Mouse (Mus musculus): ENCODE data around the gene Pde7b.
A peak's percentile ranks its signal among the peaks of the same experiment; 100 is the strongest.

Gene Pde7b

DNA sequence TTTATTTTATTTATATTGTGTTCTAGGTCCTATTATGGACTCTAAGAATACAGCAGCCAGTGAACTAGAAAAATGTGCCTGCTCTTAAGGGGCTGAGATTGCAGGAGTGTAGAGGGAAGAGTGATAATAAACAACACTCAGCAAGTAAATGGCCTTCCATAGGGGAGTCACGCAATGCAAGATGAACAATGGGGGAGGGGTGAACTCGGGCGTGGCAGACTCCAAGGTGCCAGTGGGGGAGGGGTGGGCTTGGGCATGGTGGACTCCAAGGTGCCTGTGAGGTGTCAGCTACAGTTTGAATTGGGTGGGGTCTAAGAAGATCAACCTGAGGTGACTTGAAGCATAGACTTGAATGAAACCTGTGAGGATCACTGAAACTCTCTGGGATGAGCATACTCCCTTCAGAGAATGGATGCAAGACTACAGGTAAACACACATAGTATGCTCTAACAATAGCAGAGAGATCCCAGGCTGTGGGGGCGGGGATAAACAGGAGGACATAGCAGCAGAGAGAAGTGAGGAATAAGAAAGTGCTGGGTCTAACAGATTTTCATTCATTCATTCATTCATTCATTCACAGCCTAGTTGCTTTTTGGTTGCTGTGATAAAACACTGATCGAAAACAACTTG is 230.9 kb downstream of the Pde7b start:
- no peak for DNase-seq (ENCODE audit: low read depth, low spot score)

DNA sequence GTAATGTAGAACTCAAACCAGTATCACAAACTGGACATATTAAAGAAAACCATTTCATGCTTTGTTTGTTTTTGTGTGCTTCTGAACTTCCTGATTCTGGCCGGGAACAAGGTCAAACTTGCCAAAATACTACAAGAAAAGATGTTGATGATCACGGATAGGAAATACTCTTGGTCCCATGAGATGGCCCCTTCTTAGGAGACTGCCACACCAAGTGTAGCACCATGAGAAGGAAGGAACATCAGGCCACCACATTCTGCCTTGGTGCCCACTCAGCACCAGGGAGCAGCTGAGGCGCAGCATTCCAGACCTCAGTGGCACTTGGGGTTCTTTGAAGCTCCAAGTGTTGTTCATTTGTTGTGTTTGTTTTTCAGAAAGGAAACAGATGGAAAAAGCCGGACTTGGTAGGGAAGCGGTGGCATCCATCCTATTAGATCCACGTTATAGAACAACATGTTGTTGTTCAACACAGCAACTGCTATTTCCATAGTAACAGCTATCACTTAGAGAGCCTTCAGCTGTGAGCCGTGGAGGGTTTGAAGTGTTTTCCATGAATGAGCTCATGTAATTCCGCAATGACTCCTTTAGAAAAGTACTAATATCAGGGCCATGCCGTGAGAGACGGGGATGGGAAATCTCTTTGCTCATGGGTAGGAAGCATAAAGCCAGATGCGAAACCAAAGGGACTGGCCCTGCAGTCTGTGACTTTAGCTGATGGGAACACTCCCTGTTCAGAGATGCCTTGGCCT is 232.5 kb downstream of the Pde7b start:
- DNase-seq (ENCODE audit: low read depth, low spot score): no peak

DNA sequence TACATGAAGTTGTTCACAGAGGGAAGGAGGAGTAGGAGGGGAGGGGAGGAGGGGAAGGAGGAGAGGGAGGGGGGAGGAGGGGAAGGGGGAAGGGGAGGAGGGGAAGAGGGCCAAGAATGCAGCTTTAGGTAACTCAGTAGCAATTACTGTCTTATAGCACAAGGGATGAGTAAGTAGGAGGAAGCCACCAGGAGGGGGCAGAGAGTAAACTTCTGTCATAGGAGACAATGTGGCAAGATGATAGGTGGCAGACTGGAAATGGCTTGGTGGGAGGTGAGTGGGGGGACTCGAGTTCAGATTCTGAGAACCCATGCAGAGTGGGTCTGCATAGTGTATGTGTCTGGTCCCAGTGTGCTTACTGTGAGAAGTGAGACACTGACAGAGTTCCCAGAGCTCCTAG is 234.1 kb downstream of the Pde7b start:
- no peak for DNase-seq (ENCODE audit: low read depth, low spot score)

DNA sequence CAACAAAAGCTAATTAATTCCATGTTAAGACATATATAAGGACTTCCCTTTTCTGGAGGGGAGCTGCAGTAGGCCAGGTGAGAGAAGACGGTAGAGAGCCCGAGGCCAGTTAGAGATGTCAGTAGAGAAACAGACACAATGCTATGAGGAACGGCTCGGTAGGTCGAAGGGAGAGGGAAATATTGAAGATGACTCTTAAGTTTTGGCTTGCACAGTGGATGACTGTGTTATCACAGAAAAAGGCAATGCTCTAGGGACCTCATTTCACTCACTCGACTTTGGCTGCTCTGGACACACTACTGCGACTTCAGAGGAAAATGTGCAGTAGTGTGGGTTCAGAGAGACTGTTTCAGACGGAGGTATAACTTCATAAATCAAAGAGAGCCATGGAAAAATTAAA is 234.6 kb downstream of the Pde7b start:
- DNase-seq (ENCODE audit: low read depth, low spot score): no peak

DNA sequence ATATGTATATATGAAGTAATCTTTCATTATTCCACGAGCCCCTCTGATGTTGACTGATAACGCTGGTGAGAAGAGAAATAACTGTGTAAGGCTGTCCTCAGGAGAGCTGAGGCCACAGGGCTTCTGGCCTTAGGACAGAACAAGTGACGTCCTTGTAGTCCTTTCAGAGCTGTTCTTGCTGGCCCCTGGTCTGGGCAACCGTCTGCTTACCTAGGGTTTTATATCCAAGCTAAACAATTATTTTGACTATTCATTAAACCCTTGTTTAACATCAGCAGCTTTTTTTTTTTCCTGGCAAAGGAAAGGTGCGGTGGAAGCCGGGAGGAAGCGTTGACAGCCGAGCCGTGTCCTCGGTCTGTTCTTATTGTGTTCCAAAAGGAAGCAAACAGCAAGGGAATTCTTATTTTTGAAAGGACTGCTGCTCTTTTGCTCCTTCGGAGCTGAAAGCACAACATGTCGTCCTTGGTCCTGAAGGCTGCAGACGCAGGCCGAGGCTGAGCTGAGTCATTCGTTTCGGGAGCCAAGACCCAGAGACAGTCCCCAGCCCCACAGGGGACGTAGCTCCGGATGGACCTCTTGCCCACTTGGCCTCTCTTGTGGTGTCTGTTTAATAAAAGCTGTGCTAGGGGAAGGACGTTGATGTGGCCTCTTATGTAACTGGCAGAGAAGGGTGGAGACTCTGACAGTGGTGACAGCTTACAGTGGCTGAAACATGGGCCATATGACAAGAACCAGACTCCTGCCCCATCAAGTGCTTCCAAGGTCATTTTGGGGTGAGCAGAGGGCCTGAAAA is 238.2 kb downstream of the Pde7b start:
- DNase-seq (ENCODE audit: low read depth, low spot score): no peak

DNA sequence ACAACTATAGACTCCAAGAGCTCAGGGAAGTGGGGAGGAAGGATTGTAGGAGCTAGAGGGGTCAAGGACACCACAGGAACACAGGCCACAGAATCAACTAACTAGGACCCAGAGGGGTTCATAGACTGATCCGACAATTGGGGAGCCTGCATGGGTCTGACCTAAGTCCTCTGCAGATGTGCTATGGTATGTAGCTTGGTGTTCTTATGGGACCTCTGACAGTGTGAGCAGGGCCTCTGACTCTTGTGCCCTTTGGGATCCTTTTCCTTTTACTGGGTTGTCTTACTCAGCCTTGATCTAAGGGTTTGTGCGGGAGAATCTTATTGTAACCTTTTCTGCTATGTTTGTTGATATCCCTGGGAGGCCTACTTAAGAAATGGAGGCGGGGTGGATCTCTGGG is 239.1 kb downstream of the Pde7b start:
- DNase-seq (ENCODE audit: low read depth, low spot score): no peak

DNA sequence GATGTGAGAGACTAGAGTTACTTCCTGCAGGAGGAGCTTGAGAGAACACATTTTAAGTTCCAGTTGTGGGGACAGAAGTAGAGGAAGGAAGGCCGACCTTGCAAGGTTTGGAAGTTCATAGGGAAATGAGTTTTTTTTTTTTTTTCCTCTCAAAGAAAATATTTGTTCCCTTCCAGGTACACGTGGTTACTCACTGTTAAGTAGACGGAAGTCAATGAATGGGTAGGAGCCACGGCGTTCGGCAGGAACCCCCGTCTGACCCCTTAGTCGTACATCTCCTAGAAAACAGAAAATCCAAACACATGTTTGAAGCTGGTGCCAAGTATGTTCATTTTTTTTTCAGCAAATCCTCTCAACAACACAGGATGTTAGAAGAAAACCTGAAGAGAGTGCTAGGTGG is 245.4 kb downstream of the Pde7b start:
- DNase-seq (ENCODE audit: low read depth, low spot score): no peak

DNA sequence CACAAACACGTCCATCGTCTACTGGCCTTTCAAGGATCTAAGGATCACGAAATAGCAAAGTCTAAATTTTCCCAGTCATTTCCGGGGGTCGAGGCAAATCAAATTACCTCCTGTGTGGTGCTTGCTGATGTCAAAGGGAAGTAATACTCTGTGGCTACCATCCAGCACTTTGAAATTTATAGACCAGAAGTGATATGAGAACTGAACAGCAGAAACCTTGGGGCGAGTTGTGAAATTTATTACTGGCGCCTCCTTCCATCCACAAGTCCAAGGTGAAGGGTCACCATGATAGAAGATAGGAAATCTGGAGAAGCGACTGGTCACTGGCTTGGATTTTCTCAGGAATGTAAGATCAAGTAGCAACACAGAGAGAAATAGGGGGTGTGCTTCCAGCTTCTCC is 246.4 kb downstream of the Pde7b start:
- DNase-seq (ENCODE audit: low read depth, low spot score): no peak

DNA sequence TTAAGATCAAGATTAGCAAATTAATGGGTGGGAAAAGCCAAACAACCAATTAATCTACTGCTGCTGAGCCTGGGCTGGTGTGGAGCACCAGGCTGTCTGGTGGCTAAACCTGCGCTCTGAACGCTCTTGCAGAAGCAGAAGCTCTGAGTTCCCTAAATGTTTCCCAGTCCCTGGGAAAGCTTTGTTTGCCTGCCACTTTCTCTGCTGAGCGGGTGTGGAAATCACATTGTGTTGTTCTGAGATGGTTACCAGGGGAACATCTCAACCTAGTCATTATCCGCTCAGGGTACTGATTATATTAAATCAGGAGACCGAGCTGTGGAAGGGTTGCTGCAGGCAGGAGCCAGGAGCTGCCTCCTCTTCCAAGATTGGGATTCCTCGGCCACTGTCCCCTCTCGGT is 250.0 kb downstream of the Pde7b start:
- no peak for DNase-seq (ENCODE audit: low read depth, low spot score)

DNA sequence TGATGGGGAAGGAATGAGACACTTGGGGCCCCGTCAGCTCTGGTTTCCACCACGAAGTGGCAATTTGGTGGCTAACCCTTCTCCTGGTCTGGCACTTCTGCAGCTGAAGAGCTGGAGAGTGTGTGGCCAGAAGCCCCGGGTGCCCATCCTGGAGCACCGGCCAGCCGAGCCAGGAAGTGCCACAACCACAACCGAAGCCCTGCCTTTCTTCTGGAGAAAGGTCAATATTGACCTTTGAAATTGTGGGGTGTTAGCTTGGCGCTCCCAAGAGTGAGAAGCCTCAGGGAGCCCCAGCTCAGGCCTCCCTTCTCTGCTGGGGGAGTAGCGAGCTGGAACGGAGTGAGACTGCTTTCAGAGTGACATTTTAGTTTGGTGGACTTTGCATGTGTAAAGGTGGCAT is 250.8 kb downstream of the Pde7b start:
- DNase-seq (ENCODE audit: low read depth, low spot score): no peak

DNA sequence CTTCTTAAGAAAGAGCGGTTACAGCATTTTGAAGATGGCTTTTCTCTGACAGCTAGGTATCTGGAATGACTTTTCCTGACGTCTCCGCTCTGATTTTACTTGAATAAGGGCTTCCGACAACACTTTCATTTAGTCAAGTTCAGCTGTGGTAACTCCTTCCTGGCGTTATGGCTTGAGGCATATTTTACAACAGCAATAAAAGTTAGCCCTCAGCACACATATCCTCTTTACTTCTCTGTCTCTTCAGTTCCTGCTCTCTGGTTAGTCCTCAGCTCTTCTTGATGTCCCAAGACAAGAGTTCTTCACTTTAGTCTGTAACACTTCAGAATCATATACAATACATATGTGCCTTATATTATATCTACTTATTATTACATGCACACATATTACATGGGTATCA is 251.4 kb downstream of the Pde7b start:
- DNase-seq (ENCODE audit: low read depth, low spot score): no peak

DNA sequence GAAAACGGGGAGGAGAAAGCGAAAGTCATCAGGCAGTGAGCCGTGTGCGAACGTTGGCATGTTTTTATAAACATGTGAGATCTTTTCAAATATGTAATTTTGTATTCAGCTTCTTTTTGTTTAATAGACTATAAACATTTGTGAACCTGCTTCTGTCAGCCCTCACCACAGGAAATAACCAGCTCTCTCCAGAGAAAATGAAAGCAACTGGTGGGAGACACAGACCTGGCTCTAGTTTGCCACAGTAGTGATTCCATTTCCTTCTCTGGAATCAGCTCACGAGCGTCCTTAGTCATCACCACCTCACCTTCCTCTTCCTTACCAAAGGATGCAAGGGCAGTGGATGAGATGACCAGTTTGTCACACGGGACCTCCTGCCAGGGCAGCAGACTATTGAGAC is 252.9 kb downstream of the Pde7b start:
- DNase-seq (ENCODE audit: low read depth, low spot score): no peak

DNA sequence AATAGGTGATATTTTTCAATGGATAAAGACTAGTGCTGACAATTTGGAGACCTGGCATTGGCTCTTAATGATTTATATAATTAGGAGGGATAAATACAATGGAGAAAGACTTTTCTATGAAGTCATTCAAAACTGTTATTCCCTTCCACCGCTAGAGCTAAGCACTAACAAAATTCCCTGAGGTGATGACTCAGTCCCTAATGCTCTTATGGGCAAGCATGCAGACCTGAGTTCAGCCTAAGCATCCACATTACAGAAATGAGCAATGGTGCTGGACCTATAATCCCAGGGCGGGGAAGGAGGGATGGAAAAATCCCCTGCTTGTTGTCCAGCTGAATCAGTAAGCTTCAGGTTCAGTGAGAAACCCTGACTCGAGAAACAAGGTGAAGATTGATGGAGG is 260.2 kb downstream of the Pde7b start:
- DNase-seq (ENCODE audit: low read depth, low spot score): no peak

DNA sequence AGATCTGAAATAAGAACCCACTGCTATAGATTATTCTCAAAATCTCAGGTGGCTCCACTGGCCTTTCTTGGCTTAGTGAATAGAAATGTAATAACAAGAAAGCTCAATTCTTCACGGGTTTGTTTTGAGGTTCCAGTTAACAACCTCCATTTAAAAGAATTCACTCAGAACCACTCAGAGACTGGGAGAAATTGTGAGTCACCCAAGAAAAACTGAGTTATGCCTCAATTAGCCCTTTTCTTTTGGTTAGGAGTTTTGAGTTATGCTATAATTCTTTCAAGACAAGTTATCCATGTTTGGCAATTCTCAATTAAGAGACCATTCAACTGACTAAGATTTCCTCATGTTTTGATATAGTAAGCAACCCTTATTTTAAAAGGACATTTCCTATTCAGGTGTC is 260.9 kb downstream of the Pde7b start:
- DNase-seq (ENCODE audit: low read depth, low spot score): no peak

DNA sequence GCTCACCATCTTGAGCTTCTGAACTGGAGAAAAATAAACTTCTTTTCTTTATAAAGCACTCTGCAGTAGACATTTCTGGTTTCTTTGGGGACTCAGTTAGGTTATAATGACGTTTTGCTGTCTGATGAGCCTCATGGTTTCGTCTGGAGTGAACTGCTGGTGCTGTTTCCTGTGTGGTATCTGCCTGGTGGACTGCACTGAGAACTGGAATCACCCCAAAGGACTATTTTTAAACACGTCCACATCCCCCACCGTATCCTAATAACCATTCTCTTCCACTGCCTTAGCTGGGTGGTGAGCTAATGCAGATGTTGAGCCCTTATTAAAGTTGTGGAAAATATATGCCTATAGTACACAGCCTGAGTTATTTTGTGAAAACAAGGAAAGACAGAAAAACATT is 262.3 kb downstream of the Pde7b start:
- no peak for DNase-seq (ENCODE audit: low read depth, low spot score)

DNA sequence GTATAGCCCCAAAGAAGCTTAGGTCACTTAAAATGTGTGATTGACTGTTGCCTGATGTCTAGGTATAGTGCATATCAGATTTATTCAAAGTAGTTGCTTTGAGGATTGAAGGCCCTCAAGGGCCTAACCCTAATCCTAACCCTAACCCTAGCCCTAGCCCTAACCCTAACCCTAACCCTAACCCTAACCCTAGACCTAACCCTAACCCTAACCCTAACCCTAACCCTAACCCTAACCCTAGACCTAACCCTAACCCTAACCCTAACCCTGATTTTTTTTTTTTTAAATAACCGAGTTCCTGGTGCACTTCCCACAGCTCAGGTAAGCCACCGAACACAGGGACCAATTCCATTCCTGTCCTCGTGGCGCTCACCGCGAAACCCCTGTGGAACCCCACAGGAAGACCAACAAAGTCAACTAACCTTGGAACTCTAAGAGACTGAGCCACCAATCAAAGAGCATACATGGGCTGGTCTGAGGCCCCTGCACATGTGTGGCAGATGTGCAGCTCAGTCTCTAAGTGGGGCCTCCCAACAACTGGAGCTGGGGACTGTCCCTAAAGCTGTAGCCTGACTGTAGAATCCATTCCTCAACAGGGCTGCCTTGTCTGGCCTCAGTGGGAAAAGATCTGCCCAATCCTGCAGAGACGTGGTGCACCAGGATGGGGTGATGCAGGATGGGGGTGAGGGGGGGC is 265.1 kb downstream of the Pde7b start:
- no peak for DNase-seq (ENCODE audit: low read depth, low spot score)

DNA sequence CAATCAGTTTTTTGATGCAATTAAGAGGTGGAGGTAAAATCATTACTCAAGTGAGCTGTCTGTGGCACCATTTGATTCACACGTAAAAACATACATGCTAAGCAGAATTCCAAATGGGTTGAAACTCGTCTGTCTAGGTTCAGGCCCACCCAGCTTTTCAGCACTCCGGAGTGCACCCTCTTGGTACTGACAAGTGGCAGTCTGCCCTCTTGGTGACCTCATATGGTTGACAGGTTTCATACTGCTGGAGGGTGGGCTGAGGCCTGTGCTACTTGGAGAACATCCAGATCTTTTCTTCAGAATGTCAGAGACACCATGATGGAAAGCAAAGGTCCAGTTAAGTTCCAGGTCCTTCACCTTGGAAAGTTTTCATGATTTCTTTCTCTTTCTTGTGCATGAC is 265.7 kb downstream of the Pde7b start:
- no peak for DNase-seq (ENCODE audit: low read depth, low spot score)

DNA sequence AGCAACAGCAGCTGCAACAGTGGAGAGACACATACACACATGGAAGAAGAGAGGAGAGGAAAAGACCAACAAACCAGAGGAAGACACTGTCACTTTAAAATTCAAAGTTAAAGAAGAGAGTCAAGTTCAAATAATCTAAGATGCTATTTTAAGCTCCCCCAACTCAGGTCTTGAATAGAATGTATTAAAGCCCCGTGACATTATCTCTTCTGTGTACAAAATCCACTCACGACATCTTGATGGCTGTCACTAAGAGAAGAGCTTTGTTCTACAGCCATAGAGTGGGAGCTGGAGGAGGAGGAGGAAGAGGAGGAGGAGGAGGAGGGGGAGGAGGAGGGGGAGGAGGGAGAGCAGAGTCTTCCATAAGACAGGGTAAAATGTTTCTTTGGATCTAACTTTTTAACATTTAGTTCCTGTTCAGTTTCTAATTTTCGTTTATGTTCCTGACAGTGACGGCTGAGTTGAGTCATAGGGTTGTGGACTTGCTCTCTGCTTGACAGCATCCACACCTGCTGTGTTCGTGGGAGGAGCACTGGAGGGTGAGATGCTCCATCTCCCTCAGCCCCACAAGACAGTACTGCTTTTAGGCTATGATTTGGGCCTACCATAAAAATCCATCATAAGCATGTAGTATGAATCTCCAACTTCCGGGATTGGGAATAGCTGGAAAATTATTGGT is 270.4 kb downstream of the Pde7b start:
- DNase-seq (ENCODE audit: low read depth, low spot score): no peak

DNA sequence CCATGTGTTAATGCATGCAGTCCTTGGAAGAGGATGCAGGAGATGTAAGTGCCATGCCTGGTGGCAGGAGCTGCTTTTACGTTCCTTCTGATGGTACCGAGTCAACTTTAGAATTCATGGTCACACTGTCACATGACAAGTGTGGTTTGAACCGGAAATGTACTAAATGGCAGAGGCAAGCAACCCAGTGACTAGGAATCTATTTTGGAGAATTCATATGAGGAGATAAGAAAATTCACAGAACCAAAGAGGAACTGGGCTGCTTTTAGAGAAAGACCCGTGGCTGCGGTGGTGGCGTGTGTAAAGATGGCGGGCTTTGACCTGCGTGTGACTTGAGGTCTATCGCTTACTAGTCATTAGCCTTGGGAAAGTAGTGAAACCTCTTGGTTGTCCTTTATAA is 287.4 kb downstream of the Pde7b start:
- peak; percentile 6 for DNase-seq (ENCODE audit: low read depth, low spot score)

DNA sequence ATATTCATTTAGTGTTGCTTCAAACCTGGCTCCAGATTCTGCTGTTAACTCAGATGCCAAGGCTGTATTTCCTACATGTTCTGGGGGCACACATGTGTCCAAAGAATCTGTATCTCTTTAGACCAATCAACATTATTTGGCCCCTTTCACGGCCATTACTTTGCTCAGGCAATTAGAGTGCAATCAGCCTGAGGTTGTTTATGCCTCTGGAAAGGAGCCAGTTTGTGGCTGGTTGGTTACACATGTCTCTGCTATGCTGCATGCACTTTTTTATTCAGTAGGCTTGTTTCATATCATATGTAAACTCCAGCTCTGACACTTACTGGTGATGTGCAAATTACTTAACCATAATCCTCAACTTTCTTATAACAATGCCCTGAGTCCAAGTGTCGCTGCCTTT is 287.9 kb downstream of the Pde7b start:
- no peak for DNase-seq (ENCODE audit: low read depth, low spot score)

DNA sequence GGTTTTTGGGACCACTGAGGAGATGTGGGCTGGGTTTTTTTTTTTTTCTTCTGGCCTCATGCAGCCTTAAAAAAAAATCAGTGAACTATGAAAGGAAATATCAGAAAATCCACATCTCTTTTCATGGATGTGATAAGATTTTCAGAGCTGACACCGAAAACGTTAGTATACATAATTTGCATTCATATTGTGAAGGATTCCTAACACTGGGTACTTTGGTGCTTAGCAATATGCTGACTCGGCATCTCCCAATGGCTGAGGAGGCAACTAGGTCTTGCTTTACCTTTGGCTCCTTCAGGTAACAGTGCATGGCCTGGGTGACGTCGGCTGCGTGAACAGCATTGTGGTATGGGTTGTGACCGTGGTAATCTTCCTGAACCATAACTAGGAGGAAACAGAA is 289.0 kb downstream of the Pde7b start:
- no peak for DNase-seq (ENCODE audit: low read depth, low spot score)

DNA sequence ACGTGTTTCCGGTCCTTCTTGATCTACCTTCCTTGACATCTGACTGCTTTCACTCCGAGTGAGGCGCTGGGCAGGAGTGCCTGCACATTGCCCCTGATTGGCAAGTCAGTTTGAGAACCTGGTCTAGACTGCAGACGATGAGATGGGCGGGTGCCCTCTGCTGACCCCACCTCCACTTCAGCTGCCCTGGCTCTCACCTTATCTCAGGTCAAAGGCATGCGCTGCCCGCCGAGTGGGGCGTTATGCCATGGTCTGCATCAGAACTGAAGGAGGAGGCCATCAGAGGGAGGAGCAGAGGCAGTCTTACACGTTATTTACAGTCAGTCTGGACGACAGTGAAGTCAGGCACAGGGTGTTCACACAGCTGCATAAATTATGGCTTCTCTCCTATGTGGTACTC is 293.5 kb downstream of the Pde7b start:
- DNase-seq (ENCODE audit: low read depth, low spot score): no peak

Data from CD4-positive helper T cell, adult 2 months (primary cell).